Mouse (Mus musculus) liver, embryonic 14.5 days (tissue): Measurements from ENCODE around the gene Cd40lg.

Experiments
- CTCF ChIP-seq: IDR thresholded peaks from 2 replicates; pipeline ENCODE4 v1.5.1; 2016; ENCODE audit warnings: antibody characterized with exemption, low read depth, control low read depth
- EP300 ChIP-seq: IDR thresholded peaks from 2 replicates; pipeline ENCODE4 v1.6.1; 2016; ENCODE audit warnings: antibody characterized with exemption, low read depth

DNA sequence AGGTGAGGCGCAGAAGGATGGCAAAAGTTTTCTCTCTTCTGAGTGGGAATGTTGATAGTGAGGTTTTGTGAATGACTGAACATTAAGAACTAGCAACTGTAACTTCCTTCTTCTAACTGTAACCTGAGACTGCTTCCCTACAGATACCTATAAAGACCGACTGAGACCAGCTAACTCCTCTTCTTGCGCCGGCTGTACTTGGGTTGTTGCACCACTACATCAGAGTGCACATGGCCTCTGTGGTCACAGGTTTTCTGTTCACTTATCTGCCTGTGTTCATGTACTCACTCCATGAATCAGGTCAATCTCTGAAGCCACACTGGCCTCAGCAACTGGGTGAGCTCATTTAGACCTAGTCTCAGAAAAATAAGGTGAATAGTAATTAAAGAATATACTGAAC is 51.6 kb downstream of the Cd40lg start:
- TF ChIP-seq CTCF (no peak), EP300 (no peak)
